Mouse (Mus musculus) right cerebral cortex, adult 2 months (tissue): ENCODE measurements around the gene Irs4.

ENCODE experiments used
- DNase-seq, 2 experiments: peaks; one replicate each; pipeline ENCODE4 v3.0.0; 2021 to 2022; ENCODE audit warnings: low spot score in 2 of 2

Irs4 gene

DNA sequence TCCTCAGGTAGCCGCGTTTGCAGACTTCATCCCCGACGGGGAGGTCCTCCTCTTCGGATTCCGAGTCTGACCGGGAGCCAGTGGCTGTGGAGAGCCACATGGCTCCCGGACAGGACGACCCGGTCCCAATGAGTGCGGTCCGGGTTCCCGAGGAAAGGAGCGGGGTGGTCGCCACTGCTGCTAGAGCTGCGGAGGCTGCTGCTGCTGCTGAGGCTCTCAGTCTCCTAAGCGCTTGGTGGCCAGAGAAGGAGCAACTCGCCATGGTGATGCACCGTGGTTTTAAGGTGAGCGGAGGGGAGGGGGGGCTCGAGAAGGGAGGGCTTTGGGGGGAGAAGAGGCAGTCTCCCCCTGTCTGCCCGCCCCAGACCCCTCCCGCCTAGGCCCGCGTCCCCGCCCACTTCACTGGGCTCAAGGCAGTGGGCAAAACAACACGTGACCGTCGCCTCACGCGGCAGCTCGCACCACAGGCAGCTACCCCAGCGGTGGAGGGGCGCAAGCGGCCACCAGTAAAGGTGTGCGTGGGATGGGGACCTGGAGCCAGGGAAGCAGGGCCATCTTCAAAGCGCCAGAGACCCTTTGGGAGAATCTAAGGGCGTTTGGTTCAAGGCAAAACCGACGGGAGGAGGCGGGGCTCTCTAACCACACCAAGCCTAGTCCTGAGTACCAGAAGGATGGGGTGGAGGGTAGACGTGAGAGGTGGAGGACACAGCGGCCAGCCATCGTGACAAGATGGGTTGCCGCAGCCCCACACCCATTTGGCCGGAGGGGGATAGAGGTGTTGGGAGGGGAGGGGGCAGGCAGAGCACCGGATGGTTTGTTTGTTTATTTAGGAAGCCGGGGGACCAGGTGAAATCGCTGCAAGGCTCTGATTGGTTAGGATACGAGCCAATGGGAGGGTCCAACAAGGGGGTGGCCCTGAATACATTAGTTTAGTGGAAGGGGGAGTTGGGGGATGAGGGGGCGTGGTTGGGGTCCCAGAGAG is at the start of gene Irs4:
Gene Irs4, minus strand, starts transcription at position 327 of the 982 bp plus-strand sequence.
- no peak for DNase-seq

DNA sequence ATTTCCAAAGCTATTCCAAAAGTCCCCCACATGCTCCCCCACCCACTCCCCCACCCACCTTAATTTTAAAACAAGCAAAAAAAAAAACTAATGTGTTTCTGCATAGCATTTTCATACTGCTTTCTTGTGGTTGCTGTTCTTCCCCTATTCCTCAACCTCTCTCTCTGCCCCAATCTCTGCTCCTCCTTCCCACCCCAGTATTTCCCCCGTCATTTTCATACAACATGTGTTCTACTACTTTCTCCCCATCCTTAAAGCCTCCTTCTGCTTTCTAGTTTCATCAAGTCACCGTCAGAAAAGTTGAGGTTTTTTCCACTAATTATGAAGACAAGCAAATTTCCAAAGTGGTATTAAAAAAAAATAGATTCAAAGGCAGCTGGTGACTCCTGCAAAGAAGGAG is 25.3 kb upstream of the Irs4 start:
- no peak for DNase-seq

DNA sequence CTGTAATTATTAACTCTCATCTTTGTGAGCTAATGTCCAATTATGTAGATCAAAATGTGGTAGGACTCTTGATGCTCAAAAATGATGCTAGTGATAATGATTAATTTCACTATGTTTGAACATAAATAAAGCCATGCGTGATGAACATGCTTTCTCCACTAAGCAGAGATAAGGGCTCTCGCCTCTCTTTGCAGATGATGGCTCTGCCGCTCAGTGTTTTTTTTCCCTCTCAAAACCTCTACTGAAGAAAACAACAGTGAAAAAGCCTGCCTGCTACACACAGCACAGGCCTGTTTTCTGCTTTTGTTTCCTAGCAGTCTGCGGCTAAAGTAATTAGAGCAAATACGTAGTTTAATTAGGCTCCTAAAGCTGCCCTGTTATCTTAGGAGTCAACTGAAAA is 4.5 kb upstream of the Irs4 start:
- no peak for DNase-seq

DNA sequence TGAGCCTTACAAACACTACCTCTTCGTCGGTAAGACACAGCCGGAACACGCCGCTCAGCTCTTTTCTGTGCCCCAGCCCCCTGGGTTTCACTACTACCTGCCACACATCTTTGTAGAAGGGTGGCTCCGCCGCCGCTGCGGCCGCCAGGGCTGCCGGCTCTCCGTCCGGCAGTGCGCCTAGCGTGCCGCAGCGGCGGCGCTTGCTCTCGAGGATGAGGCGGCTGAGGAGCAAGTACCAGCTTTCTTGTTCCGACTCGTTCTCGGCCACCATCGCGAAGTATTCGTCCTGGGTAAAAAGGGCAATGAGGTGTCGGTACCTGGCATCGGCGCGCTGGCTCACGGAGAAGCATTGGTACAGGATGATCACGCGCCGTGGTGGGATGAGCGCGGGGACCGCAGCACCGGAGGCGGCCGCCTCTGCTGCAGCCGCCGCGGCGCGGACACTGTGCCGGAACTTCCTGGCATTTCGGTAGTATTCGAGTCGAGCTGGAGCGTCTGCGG is 622 bp downstream of the Irs4 start:
- peak; percentile 6 for DNase-seq

DNA sequence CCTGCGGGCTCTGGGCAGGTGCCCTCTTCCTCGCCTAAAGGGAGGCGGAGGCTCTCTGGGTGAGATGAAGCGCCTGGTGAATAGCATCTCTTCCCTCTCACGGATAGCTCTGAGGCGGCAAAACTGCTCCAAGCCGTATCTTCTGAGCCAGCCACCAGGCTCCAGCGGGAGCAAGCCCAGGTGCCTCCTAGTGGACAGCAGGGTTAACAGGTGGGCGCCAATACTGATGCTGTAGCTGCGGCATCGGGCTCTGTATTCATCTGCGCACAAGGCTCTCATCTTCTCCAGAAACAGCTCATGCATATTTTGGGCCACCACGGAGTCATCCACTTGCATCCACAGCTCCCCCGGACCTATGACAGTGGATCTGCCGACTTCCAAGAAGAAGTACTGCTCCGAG is 1.1 kb downstream of the Irs4 start:
- no peak for DNase-seq

DNA sequence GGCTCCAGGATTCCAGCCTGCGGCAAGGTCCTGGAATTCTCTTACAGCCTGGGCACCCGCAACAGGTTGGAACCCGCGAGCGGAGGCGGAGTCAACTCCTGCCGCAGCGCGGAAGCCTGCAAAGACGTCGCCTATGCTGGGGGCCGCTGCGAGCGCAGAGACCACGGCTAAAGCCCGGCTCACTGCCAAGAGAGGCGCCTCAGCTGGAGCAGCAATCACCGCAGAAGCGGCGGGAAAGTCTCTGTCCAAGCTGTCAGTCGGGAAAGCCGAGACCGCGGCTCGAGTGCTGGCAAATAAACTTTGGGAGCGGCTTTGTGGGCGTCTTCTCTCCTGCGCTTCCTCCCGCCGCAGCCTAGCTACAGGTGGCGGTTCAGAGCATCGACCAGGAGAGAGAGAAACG is 3.3 kb downstream of the Irs4 start:
- DNase-seq, result no peak
